Mouse (Mus musculus) ES-E14 (cell line): ENCODE measurements around the gene Il1rl2.

ENCODE experiments used
- CHD2 ChIP-seq: IDR thresholded peaks from 2 replicates; pipeline ENCODE4 v1.6.1; 2014; ENCODE audit warnings: mild to moderate bottlenecking, low read depth, low read length, inconsistent platforms
- HCFC1 ChIP-seq: IDR thresholded peaks from 2 replicates; pipeline ENCODE4 v1.6.1; 2012; ENCODE audit warnings: low read length, inconsistent platforms, borderline replicate concordance; ENCODE audit not compliant: insufficient read depth
- MAFK ChIP-seq: IDR thresholded peaks from 2 replicates; pipeline ENCODE4 v1.6.1; 2014; ENCODE audit warnings: mild to moderate bottlenecking, low read depth, low read length, inconsistent platforms; ENCODE audit not compliant: insufficient read depth
- ZC3H11A ChIP-seq: IDR thresholded peaks from 2 replicates; pipeline ENCODE4 v1.6.1; 2012; ENCODE audit warnings: low read depth, mild to moderate bottlenecking, inconsistent platforms, low read length, borderline replicate concordance

DNA sequence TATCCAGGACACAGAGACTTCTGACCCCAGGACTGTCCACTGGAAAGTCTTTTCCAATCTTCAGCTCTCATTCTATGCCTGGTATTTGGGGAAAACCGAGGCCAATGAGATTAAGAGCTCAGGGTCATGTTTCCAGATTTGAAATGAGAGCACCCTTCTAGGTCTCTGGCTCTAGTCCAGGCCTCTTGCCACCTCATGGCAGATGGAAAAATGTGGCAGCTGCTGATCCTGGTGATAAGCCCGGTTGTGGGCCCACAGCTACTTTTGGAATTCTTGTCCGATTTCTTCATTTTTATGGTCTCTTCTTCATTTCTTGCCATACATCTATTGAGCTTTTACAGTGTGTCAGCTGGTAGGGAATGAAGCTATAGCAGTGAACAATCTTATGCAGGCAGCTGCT, 42.0 kb upstream of the Il1rl2 start:
- TF ChIP-seq MAFK (no peak), HCFC1 (no peak), ZC3H11A (no peak), CHD2 (no peak)
